Mouse (Mus musculus): Measurements from ENCODE around the gene Tecpr2.

- TF ChIP-seq CTCF (IDR thresholded peaks at IDR 0.05; ENCODE audit: borderline replicate concordance, extremely low read depth, insufficient read depth, insufficient read length): no peak
- TF ChIP-seq POLR2A (IDR thresholded peaks at IDR 0.05; ENCODE audit: borderline replicate concordance, extremely low read depth, insufficient read depth, insufficient read length, poor library complexity, severe bottlenecking): no peak; the same call in 1 of the 2 replicates
Observed at GRCm38 (mm10) chr12:110850010-110850928, 38.8 kb upstream of the Tecpr2 start, which contains the start of gene Zfp839.

Measured in brain, embryonic 14.5 days (tissue).